Mouse (Mus musculus) CH12F3 (cell line): ENCODE results near the gene Mfap1a.
"Not testable (repeated sequence)": the region's sequence is repeated elsewhere in the genome, so short reads cannot be mapped to it uniquely, and the experiment has no call there.

ENCODE experiments used
- in situ Hi-C: fragments of 300-500 bp; cut with MboI; formaldehyde crosslinking; loops from 2 replicates; pipeline ENCODE4 v1.14.3; 2020; ENCODE audit warnings: low sequenced_read_pairs

Mfap1a gene

DNA sequence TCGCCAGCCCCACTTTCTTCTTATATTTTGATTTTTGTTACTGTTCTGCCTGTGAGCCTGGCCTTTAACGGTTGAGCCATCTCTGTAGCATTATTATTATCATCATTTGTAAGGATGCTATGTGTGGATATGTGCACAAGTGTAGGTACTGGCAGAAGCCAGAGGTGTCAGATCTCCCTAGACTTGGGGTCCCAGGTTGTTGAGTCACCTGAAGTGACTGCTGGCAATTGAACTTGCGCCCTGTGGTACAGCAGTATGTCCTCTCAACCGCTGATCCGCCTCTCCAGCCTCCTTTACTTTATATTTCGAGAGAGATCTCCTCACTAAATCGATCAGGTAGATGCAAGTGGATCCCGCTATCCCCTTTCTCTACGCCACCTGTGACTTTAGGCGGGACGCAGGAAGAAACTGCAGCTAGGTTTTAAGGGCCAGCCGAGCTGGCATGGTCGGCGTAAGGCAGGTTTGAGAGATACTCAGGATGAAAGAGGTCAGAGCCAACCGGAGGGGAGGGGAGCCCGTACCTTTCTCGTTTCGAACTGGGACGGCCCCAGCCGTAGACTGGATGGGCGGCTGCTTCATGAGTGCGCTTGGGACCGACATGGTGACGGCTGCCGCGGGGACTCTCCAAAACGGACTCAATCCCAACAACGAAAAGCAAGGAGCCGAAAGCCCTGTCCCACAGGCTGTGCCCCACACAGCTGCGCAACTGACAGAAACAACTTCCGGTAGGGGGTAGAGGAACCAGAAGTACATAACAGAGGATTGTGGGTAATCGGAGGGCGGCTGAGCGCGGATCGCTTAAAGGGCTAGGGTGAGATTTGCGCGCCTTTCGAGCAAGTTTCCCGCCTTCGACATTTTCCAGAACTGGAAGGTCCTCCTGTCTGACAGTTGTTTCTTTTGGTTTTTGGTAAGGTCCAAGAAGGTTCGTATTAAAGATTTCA is at the start of gene Mfap1a, which contains the start of gene Wdr76:
TSS of gene Mfap1a (minus strand) at position 724 of the 941 bp plus-strand sequence.
TSS of gene Wdr76 (plus strand) at position 782 of the 941 bp plus-strand sequence.
- in situ Hi-C loops = not testable (repeated sequence)

DNA sequence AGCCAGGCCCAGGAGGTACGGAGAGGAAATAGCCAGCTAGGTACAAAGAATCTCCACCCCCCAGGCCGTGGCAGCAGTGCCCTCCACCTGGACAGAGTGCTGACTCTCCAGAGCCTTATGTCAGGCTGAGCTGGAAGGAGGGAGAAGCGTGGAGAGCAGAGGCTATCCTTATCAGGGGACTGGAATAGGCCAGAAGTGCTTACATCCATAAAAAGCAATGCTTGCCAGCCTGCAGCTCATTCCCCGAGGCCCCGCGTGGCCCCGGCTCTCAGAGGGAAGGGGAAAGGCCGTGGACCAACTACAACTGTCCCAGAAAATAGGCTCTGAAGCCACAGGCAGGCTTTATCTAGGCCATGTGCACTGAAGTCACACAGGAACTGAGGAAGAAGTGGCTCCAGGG is 44.8 kb upstream of the Mfap1a start:
- in situ Hi-C loops = no loop called here

DNA sequence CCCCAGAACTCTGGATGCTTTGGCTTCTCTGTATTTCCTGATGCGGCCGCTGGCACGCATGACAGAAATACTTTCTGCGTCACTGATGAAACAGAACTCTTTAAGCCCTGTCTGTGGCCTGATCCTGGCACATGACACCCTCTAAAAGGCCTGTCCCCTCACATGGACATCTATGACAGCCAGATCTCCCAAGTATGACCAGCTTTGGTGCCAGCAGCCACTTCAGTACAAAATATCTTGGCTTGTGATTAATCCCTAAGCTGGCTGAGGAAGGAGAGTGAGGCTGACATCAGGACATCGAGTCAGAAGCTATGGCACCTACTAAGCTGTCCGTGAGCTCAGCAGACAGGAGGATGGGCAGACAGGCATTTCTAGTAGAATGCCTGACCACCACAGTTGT is 43.2 kb upstream of the Mfap1a start:
- in situ Hi-C loops = no loop called here

DNA sequence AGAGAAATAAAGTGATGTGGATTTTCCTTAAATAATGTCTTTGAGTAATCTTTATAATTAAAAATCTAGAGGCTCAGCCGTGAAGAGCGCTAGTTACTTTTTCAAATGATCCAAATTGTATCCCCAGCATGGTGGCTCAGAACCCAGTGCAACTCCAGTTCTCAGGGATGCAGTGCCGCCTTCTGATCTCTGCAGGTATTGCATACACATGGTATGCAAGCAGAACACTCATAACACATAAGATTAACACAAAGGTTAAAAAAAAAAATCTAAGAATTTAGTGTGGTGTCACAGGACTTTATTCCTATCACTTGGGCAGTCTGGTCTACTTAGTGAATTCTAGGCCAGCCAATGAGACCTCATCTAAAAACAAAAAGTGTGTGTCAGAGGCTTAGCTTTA is 38.4 kb upstream of the Mfap1a start:
- in situ Hi-C loops = no loop called here

DNA sequence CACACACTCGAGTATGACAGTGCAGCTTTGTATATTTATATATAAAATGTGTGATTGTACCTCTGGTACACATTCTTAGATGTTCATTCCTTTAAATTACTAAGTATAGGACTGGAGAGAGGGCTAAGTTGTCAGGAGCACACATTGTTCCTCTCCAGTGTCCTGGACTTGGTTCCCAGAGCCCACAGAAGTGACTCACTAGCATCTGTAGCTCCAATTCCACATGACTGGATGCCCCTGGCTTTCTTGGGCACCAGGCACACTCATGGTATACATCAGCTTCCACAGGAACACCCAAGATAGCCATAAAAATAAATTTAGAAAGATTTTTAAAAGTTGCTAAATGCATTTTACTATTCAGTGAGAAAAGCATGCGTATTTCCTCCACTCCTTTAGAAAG is 18.6 kb upstream of the Mfap1a start:
- in situ Hi-C loops = no loop called here

DNA sequence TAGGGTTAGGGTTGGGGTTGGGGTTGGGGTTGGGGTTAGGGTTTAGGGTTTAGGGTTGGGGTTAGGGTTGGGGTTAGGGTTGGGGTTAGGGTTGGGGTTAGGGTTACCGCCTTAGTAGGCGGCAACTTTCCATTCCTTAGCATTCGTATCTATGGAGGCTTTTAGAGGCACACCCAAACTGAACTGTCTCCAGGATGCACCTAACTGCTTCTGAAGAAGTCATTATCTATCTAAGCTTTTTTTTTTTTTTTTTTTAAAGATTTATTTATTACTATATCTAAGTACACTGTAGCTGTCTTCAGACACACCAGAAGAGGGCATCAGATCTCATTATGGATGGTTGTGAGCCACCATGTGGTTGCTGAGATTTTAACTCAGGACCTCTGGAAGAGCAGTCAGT is 16.4 kb upstream of the Mfap1a start:
- in situ Hi-C loops = not testable (repeated sequence)

DNA sequence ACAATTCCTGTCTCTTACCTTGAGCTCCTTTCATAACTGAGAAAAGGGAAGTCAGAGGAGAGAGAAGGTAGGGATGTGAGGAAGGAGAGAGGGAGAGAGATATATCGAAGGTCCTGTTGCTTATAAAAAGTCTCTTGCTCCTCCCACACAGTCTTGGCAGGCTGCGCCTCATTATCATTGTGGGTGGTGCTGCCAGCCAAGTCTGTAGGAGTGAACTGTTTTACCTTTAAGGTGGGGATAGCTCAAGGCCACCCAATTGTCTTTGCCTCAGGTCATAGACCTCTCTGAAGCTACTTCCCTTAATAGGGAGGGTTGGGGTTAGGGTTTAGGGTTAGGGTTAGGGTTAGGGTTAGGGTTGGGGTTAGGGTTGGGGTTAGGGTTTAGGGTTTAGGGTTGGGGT is 15.5 kb upstream of the Mfap1a start:
- in situ Hi-C loops = no loop called here

DNA sequence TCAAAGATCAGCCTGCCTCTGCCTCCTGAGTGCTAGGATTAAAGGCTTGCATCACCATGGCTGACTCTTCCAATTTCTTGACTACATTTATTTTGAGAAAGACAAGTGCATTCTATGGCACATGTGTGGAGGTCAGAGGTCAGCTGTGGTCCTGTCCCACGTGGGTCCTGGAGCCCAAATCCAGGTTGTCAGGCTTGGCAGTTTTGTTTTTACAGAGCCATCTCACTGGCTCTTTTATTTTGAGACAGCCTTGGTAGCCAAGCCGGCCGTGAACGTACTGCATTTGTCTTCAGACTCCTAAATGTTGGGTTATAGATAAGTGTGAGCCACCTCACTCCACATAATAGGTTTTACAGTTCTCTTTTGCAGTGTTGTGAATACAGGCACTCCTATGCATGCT is 12.2 kb upstream of the Mfap1a start:
- in situ Hi-C loops = not testable (repeated sequence)

DNA sequence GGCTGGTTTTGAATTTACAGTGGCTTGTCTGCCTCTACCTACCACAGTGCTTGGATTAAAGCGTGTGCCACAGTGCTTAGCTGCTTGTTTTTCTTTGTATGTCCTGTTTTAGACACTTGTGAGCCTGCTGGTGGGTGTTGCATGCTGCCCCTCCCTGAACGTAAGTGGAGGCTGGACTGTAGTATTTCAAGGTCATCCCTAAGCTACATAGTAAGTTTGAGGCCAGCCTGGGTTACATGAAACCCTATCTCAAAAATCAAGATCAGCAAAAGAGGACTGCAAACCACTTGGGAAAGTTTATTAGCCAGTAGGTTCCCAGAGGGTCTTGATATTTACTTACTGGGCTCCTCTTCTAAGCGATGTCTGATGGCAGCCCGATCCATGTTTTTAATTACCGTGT is 11.6 kb upstream of the Mfap1a start:
- in situ Hi-C loops = no loop called here

DNA sequence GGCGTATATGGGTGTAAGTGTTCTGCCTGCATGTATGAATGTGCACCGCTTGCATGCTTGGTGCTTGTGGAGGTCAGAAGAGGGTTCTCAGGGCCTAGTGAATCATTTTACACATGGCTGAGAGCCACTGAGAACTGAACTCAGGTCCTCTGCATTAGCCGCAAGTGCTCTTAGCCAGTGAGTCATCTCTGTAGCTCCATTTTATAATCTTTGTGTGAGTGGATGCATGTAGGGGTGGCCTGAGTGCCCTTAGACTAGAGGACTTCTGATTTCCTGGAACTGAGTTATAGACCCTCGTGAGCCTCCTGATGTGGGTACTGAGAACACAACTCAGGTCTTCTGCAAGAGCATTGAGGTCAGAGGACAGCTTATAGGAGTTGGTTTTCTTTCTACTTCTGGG is 7.7 kb upstream of the Mfap1a start:
- in situ Hi-C loops = no loop called here

DNA sequence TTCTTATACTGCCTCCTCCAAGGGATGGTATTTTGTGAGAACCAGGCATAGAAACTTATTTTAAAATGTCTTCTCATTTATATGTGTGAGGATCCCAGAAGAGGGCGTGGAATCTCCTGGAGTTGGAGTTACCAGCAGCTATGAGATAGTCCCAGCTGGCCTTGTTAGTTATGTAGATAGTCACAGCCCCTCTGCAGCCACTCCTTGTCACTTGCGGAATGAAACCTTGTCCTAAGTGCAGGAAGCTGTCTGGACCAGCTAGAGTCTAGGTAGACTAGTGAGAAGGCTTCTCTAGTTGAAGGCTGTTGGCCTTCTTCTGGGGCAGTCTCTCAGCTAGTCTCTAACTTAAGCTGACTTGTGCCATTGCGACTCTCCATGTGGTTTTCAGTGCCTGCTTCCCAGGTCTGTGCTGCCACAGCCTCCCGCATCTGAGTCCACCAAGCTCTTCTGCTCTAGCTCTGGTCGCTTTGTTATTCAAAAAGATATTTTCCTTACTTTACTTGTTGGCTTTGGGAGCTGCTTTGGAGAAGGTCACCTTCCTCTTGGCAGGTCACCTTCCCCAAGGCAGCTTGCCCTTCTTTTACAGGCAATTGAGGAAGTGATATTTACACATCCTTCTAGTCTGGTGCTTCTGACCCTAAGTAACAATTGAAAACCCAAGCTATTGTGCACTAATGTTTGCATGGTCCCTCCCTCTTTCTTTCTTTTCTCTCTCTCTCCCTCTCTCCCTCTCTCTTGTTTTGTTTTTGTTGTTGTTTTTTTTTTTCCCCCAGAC is 6.7 kb upstream of the Mfap1a start:
- in situ Hi-C loops = not testable (repeated sequence)

DNA sequence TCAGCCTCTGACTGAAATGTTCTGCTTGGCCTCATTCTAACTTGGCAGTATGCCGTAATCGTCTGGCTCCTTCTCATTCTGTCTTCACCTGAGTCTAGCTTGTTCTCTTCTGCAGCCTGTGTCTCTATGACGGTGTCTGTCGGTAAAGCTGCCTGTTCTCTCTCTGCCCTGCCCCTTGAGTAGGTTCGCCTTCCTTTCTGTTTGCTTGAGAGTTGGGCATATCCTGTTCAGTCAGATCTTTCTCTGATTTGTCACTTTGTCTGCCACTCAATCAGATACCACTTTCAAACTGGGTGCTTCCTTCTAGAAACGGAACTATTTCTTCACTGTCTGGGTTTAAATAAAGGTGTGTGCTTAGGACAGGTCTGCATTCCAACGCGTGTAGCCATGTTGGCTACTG is 4.9 kb upstream of the Mfap1a start:
- in situ Hi-C loops = no loop called here

DNA sequence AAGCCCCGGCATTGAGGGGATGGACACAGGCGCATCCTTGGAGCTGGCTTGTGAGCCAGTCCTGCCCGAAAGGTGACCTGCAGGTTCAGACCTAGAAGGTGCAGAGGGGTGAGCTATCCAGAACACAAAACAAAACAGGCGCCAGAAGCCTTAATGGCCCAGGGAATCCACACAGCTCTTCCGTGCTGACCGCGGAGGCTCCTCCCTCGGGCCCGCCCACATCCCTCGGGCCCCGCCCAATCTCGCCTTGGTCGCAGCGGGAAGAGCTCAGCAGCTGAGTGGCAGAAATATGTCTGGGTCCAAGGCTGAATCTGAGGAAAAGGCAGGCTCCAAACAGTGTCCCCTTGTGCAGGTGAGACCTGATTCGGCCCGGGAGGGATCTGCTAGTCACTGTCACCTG is 3.1 kb upstream of the Mfap1a start:
- in situ Hi-C loops = no loop called here

DNA sequence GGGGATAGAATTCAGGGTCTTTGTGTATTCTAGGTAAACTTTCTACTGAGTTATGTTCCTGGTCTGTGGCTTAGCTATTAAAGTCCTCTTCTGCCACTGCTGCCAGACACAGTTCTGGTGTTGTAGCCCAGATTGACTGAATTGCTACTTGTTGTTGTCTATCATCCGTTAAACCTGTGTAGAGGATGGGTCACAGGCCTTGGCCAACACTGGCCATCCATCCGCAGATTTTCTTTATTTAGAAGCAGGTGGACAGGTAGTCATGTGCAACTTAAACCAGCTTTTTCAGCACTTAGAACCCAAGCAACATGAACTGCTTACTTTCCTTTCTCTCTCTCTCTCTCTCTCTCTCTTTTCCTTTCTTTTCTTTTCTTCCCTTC is 1.5 kb upstream of the Mfap1a start:
- in situ Hi-C loops = no loop called here

DNA sequence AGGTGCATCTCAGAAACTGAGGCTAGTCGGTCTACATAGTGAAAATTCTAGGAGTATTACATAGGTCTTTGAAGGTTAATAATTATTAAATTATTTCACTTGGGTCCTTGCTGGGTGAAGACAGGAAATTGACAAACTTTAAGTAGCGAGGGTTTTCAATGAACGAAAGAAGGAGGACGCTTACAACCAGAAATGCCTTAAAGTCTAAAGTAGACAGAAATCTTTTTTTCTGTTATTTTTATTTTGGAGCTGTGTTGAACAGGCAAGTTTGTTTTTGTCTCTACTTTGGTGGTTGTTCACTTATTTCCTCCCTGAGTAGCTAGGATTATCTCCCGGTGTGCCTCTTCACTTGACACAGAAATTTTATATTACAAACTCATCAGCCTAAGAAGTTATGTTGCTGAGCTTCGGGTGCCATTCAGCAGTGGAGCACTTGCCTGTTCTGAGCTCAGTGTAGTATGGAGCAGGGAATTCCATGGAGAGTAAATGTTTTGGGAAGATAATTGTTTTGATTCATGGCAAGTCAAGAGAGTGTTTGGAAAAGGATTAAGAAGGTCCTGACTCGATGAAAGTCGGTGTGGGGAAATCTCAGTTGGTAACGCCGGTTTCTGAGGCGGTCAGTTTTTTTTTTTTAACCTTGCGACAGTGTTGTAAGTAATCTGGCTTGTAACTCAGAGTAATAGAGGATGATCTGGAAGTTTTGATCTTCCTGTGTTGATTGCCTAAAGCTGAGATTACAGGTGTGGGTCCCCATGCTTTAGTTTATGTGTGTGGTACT is 897 bp upstream of the Mfap1a start:
- in situ Hi-C loops = no loop called here

DNA sequence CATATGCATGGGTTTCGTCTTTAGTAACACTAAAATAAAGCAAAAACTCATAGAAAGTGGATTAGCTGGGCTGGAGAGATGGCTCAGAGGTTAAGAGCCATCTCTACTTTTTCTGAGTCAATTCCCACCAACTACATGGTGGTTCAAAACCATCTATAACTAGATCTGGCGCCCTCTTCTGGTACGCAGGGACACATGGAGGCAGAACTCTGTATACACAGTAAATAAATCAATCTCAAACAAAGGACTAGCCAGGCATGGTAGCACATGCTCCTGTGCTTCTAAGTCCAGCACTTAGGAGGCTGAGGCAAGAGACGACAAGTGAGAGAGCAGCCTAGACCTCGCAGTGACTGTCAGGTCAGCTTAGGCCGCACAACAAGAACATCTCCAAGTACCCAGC is 4.9 kb downstream of the Mfap1a start:
- in situ Hi-C loops = not testable (repeated sequence)

DNA sequence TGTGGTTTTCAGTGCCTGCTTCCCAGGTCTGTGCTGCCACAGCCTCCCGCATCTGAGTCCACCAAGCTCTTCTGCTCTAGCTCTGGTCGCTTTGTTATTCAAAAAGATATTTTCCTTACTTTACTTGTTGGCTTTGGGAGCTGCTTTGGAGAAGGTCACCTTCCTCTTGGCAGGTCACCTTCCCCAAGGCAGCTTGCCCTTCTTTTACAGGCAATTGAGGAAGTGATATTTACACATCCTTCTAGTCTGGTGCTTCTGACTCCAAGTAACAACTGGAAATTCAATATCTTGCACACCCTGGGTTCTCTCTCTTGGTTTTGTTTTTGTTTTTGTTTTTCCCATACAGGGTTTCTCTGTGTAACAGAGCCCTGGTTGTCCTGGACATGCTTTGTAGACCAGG is 22.1 kb downstream of the Mfap1a start:
- in situ Hi-C loops = not testable (repeated sequence)

DNA sequence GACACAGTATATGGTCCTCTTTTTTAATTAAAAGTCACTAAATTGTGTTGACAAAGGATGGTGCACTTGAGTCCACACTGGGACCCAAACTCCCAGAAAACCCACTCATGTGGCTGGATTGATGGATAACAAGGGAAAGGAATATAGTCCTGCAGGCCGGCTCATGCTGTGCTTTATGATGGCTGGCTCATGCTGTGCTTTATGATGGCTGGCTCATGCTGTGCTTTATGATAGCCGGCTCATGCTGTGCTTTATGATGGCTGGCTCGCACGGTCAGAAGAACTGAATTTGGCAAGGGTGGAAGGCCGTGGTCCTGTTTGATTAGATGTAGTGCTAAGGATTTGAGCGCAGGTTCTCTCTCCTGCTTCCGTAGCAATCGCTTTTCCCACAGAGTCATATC is 22.9 kb downstream of the Mfap1a start:
- in situ Hi-C loops = no loop called here

DNA sequence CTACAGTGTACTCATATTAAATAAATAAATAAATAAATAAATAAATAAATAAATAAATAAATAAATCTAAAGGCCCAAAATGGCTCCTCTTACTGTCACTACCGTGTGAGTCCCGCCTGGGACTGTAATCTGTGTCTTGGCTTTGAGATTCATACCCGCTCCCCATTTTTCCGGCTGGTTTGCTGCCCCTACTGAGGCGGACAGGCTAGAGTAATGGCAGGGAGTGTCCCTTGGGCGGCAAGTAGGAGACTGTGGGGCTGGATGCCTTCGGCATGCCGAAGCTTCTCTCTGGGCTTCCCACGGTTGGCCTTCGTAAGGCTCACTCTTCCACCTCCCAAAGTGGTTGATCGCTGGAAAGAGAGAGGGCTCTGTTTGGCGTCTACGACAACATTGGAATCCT is 25.5 kb downstream of the Mfap1a start:
- in situ Hi-C loops = not testable (repeated sequence)

DNA sequence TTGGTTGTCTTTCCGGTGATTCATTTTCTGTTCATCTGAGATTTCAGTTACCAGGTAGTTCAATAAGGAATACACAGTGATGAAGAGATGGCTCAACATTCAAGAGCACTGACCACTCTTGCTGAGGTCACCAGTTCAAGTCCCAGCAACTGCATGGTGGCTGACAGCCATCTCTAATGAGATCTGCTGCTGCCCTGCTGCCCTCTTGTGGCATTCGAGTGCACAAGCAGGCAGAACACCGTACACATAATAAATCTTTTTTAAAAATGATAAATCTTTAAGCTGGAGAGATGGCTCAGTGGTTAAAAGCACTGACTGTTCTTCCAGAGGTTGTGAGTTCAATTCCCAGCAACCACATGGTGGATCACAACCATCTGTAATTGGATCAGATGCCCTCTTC is 26.0 kb downstream of the Mfap1a start:
- in situ Hi-C loops = no loop called here
